Mouse (Mus musculus): ENCODE measurements around the gene Cand2. TPM values are rescaled to one million over a fixed set of nuclear protein-coding genes. Genes with fewer than 3 reads are reported as not detected.
A peak's percentile ranks its signal among the peaks of the same experiment; 100 is the strongest.

Cand2 gene
- total and polyA plus RNA-seq, 2 experiments from 2014 or later = 30.0 to 50.9 TPM

DNA sequence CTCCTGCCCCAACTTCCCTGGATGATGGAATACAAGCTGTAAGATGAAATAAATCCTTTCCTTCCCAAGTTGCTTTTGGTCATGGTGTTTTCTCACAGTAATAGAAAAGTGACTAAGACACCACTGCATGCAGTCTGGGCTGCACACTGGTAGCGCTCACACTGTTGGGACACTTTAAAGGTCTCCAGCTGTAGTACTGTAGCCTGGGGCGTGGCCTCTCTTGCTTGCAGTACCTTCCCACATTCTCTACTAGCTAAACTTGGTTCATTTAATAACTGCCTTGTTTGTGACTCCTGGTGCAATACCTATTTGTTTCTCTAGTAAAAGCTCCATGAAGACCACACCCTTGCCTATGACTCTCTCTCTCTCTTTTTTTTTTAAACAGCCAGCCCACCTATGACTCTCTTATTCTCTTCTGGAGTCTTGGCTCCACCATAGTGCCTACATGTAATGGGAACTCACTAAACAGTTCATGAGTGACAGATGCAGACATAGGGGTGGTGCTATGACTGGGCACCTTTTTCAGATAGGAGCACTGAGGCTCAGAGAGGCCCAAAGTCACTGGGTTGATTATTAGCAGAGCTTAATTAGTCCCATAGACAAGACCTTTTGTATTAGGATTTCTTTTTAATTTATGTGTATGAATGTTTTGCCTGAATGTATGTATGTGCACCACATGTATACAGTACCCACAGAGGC, 58.0 kb downstream of the Cand2 start:
- H3K4me2 ChIP-seq (ENCODE audit: low read depth, low read length) = no peak overlapping the region
- H3K9ac ChIP-seq (replicated peaks; ENCODE audit: low read depth, low read length) = no peak overlapping the region
- no peak overlapping the region for H3K4me3 ChIP-seq (ENCODE audit: low read depth, low read length)
- TF ChIP-seq EP300 (IDR thresholded peaks at IDR 0.05; ENCODE audit: low read depth) = no peak
- TF ChIP-seq CTCF (IDR thresholded peaks at IDR 0.05; ENCODE audit: low read depth) = no peak
- H3K27me3 ChIP-seq (ENCODE audit: control insufficient read depth, insufficient read depth, low read length) = no peaks in the 10 kb centered on the region
- no peak for DNase-seq (ENCODE audit: low spot score)
- no peak overlapping the region for H3K27ac ChIP-seq (ENCODE audit: low read depth)
- no peaks in the 10 kb centered on the region for H3K4me1 ChIP-seq (ENCODE audit: control insufficient read depth, insufficient read depth)
- no peaks in the 10 kb centered on the region for H3K36me3 ChIP-seq (replicated peaks; ENCODE audit: control insufficient read depth, insufficient read depth, low read length)
- no peaks in the 10 kb centered on the region for H3K9me3 ChIP-seq (replicated peaks; ENCODE audit: control insufficient read depth, low read length)
- ATAC-seq (ENCODE audit: insufficient read depth, low read depth) = no peak
- WGBS = 86% methylated on average over 2 of the region's 2 CpGs

DNA sequence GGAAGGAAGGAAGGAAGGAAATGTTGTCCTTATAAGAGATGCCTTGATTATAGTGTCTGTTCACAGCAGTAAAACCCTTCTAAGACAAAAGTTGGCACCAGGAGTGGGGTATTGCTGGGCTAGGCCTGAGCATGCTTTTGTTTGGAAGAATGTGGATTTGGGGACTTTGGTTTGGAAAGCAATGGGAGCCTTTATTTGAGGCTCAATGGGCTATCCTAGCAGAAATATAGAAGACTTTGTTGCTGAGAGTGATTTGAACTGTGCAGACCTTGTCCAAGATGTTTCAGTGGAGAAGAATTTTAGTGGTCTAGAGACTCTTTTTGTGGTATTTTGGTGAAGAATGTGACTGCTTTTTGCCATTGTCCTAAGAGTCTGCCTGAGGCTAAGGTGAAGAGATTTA, 59.5 kb downstream of the Cand2 start:
- Histone ChIP-seq H3K9ac (replicated peaks; ENCODE audit: low read depth, low read length) (no peak overlapping the region), H3K27ac (ENCODE audit: low read depth) (no peak overlapping the region), H3K4me1 (ENCODE audit: control insufficient read depth, insufficient read depth) (peaks cover 5% of the 10 kb centered on the region; the same call in 1 of the 2 replicates), H3K27me3 (ENCODE audit: control insufficient read depth, insufficient read depth, low read length) (no peaks in the 10 kb centered on the region), H3K4me2 (ENCODE audit: low read depth, low read length) (no peak overlapping the region), H3K4me3 (ENCODE audit: low read depth, low read length) (no peak overlapping the region), H3K36me3 (replicated peaks; ENCODE audit: control insufficient read depth, insufficient read depth, low read length) (no peaks in the 10 kb centered on the region), H3K9me3 (replicated peaks; ENCODE audit: control insufficient read depth, low read length) (no peaks in the 10 kb centered on the region)
- DNase-seq (ENCODE audit: low spot score) = no peak
- TF ChIP-seq EP300 (IDR thresholded peaks at IDR 0.05; ENCODE audit: low read depth) (no peak), CTCF (IDR thresholded peaks at IDR 0.05; ENCODE audit: low read depth) (no peak)
- no peak for ATAC-seq (ENCODE audit: insufficient read depth, low read depth)

DNA sequence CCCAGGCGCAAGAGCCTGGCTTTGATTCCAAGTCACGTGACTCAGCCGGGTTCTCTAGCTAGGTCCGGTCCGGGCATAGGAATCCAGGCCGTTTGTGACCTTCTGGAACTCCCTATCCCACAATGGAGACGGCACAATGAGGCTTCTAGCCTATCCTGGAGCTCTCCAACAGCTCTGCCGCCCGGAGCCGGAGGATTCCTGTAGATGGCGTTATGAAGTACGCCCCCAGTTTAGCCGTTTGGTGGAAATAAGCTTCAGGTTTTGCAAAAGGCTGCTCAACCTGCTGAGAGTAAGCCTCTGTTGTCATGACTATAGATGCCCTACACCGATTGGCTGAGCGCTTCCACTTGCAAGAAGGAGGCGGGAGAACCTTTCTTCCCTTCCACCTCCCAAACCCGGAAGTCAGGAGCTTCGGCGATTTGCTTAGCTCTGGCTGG, 63.8 kb downstream of the Cand2 start, which contains the start of gene Efcab12:
Gene Efcab12, minus strand, starts transcription at position 252 of the 437 bp plus-strand sequence.
- peak; percentile 78 for DNase-seq (ENCODE audit: low spot score)
- peak; percentile 86 for ATAC-seq (ENCODE audit: insufficient read depth, low read depth)
- Histone ChIP-seq H3K36me3 (replicated peaks; ENCODE audit: control insufficient read depth, insufficient read depth, low read length) (peaks cover 15% of the 10 kb centered on the region; the same call in 1 of the 2 replicates), H3K27ac (ENCODE audit: low read depth) (no peak within 1 kb of the TSS), H3K27me3 (ENCODE audit: control insufficient read depth, insufficient read depth, low read length) (no peaks in the 10 kb centered on the region), H3K4me2 (ENCODE audit: low read depth, low read length) (peak within 1 kb of the TSS; percentile 80), H3K4me1 (ENCODE audit: control insufficient read depth, insufficient read depth) (peaks cover 5% of the 10 kb centered on the region; the same call in 1 of the 2 replicates), H3K9ac (replicated peaks; ENCODE audit: low read depth, low read length) (peak within 1 kb of the TSS; percentile 42; the same call in 1 of the 2 replicates), H3K4me3 (ENCODE audit: low read depth, low read length) (peak within 1 kb of the TSS; percentile 51), H3K9me3 (replicated peaks; ENCODE audit: control insufficient read depth, low read length) (no peaks in the 10 kb centered on the region)
- 3% methylated on average over 19 of the region's 19 CpGs for WGBS
- TF ChIP-seq CTCF (IDR thresholded peaks at IDR 0.05; ENCODE audit: low read depth) = no peak

DNA sequence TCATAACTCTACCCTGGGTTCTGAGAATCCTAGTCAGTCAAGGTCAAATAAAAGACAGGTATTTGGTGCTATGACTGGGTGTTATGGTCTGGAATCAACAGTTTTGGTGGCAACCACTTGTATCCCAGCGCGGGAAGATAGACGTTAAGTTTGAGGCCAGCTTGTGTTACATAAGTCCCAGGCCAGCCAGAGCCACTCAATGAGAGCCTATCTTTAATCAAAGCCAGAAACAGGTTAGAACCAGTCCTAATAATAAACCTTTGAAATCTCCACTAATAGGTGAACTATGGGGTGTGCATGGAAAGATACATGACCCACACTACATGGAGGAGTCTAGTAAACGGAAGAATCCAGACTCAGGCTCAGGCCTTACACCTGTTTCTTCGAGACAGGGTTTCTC, 64.4 kb downstream of the Cand2 start:
- H3K27ac ChIP-seq (ENCODE audit: low read depth) = no peak overlapping the region
- no peak for ATAC-seq (ENCODE audit: insufficient read depth, low read depth)
- 69% methylated on average over 5 of the region's 5 CpGs for WGBS

DNA sequence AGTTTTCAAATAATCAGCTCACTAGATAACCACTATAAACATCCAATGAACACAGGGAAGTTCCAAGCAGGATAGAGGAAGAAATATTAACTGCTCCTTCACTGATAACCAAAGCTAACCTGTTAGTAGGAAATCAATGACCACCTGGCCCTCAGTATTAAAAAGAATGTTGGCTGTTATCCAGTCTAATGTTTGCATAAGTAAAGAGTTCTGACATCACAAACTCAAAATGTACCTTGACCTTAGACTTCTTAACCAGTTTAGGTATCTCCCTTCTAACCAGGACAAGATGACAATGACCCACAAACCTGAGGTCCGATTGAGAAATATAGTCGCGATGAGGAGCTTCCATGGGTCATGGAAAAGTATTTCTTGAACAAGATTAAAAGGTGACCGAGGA, 70.7 kb downstream of the Cand2 start:
- ATAC-seq (ENCODE audit: insufficient read depth, low read depth) = no peak

More for the DNA sequence above, 64.4 kb downstream of the Cand2 start:
- H3K4me1 ChIP-seq (ENCODE audit: control insufficient read depth, insufficient read depth) = peaks cover 5% of the 10 kb centered on the region; the same call in 1 of the 2 replicates
- peak overlapping the region; percentile 80 for H3K4me2 ChIP-seq (ENCODE audit: low read depth, low read length)
- no peak for DNase-seq (ENCODE audit: low spot score)
- H3K9ac ChIP-seq (replicated peaks; ENCODE audit: low read depth, low read length) = no peak overlapping the region
- H3K36me3 ChIP-seq (replicated peaks; ENCODE audit: control insufficient read depth, insufficient read depth, low read length) = peaks cover 20% of the 10 kb centered on the region
- TF ChIP-seq CTCF (IDR thresholded peaks at IDR 0.05; ENCODE audit: low read depth) (no peak), EP300 (IDR thresholded peaks at IDR 0.05; ENCODE audit: low read depth) (no peak)
- peak overlapping the region; percentile 51 for H3K4me3 ChIP-seq (ENCODE audit: low read depth, low read length)
- H3K9me3 ChIP-seq (replicated peaks; ENCODE audit: control insufficient read depth, low read length) = no peaks in the 10 kb centered on the region
- no peaks in the 10 kb centered on the region for H3K27me3 ChIP-seq (ENCODE audit: control insufficient read depth, insufficient read depth, low read length)

More for the DNA sequence above, 70.7 kb downstream of the Cand2 start:
- DNase-seq (ENCODE audit: low spot score) = no peak
- no peak overlapping the region for H3K4me2 ChIP-seq (ENCODE audit: low read depth, low read length)
- no peaks in the 10 kb centered on the region for H3K9me3 ChIP-seq (replicated peaks; ENCODE audit: control insufficient read depth, low read length)
- H3K4me3 ChIP-seq (ENCODE audit: low read depth, low read length) = no peak overlapping the region
- no peaks in the 10 kb centered on the region for H3K4me1 ChIP-seq (ENCODE audit: control insufficient read depth, insufficient read depth)
- TF ChIP-seq EP300 (IDR thresholded peaks at IDR 0.05; ENCODE audit: low read depth) (no peak), CTCF (IDR thresholded peaks at IDR 0.05; ENCODE audit: low read depth) (no peak)
- peaks cover 37% of the 10 kb centered on the region for H3K36me3 ChIP-seq (replicated peaks; ENCODE audit: control insufficient read depth, insufficient read depth, low read length)
- no peak overlapping the region for H3K27ac ChIP-seq (ENCODE audit: low read depth)
- no peak overlapping the region for H3K9ac ChIP-seq (replicated peaks; ENCODE audit: low read depth, low read length)
- WGBS = 96% methylated on average over 4 of the region's 4 CpGs
- H3K27me3 ChIP-seq (ENCODE audit: control insufficient read depth, insufficient read depth, low read length) = no peaks in the 10 kb centered on the region

Data from heart, postnatal 0 days (tissue).